11 mouse cellular contexts compared by ENCODE assay signal in the genomic region with DNA sequence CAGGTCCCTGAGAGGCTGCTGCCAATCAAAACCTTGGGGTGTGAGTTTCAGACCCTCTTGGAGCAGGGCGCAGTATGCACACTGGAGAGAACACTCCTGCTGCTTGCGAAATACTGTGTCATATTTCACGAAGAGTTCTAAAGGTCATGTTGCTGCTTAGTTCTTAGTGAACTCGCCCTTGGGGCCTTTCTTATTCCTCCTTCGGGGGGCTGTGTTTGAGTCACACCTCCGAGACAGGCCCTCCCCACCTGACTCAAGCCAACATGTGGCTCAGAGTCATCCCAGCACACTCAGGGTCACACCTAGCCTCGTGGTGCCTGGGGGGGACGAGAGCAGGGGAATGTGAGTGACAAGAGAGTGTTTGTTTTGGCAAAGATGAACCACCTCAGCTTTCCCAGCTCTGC.
DNase-seq lines count a peak whose midpoint lies in the region; ATAC-seq and TF ChIP-seq lines count a peak whose summit lies in the region.
"Had no signal": no experiment of that assay in that cellular context is flagged by ENCODE, and none has a peak within 500 bp of the region (broad histone marks: within the 10 kb centered on the region; RNA-seq: fewer than 3 reads in every experiment).

No protein-coding gene starts in this region.

- no peak for TF ChIP-seq CTCF in kidney, adult 2 months (conservative IDR thresholded peaks at IDR 0.05; ENCODE audit: insufficient read depth, insufficient read length, low read depth, low read length)
- no peak for TF ChIP-seq CTCF in heart, postnatal 0 days (IDR thresholded peaks at IDR 0.05; ENCODE audit: low read depth)

- DNase-seq in kidney, adult 2 months, result peak; percentile 52
- DNase-seq in kidney, postnatal 14 days, result no peak
- DNase-seq in adrenal gland, adult 8-10 months, result peak; percentile 63
- DNase-seq in heart, postnatal 0 days (ENCODE audit: low spot score), result no peak
- peak; percentile 48 to 51 for DNase-seq in lung, postnatal 4 days
- no peak for DNase-seq in testis, postnatal 14 days (ENCODE audit: low spot score)
- DNase-seq in kidney, adult 9 months, result no peak
- DNase-seq: cerebellum, adult 9-10 months; right cerebral cortex, postnatal 25 days had no signal

- peaks cover 12% of the 10 kb centered on the region for H3K4me1 ChIP-seq in kidney, adult 2 months (ENCODE audit: control insufficient read depth, insufficient read depth, low read length)
- H3K4me1 ChIP-seq in heart, postnatal 0 days (ENCODE audit: control insufficient read depth, insufficient read depth), result peaks cover 47% of the 10 kb centered on the region

- H3K9ac ChIP-seq in heart, postnatal 0 days (replicated peaks; ENCODE audit: low read depth, low read length), result no peak overlapping the region
- H3K9ac ChIP-seq: kidney, embryonic 15.5 days had no signal

- no peak overlapping the region for H3K27ac ChIP-seq in kidney, adult 2 months (ENCODE audit: insufficient read depth, low read depth, low read length)
- peak overlapping the region; percentile 36; the same call in 1 of the 2 replicates for H3K27ac ChIP-seq in heart, postnatal 0 days (ENCODE audit: low read depth)
- H3K27ac ChIP-seq: kidney, embryonic 15.5 days had no signal

- no peak for TF ChIP-seq POLR2A in kidney, adult 2 months (IDR thresholded peaks at IDR 0.05; ENCODE audit: low read depth, low read length)

- 36% methylated on average over 8 of the region's 8 CpGs for WGBS in kidney, adult 2 months
- 45% methylated on average over 8 of the region's 8 CpGs for WGBS in heart, postnatal 0 days

- H3K4me3 ChIP-seq in kidney, adult 2 months (ENCODE audit: insufficient read depth, low read depth, low read length), result no peak overlapping the region
- H3K4me3 ChIP-seq in heart, postnatal 0 days (ENCODE audit: low read depth, low read length), result no peak overlapping the region
- H3K4me3 ChIP-seq: kidney, embryonic 15.5 days had no signal

- H3K4me2 ChIP-seq in heart, postnatal 0 days (ENCODE audit: low read depth, low read length), result no peak overlapping the region
- H3K4me2 ChIP-seq: kidney, embryonic 15.5 days had no signal

- no peaks in the 10 kb centered on the region for H3K36me3 ChIP-seq in kidney, adult 2 months (ENCODE audit: control insufficient read depth, insufficient read depth, low read length)
- H3K36me3 ChIP-seq in heart, postnatal 0 days (replicated peaks; ENCODE audit: control insufficient read depth, insufficient read depth, low read length), result no peaks in the 10 kb centered on the region
- H3K36me3 ChIP-seq: G1E; kidney, embryonic 15.5 days had no signal

- no peak for ATAC-seq in heart, postnatal 0 days (ENCODE audit: insufficient read depth, low read depth)

- no peak for TF ChIP-seq EP300 in heart, postnatal 0 days (IDR thresholded peaks at IDR 0.05; ENCODE audit: low read depth)

- H3K9me3 ChIP-seq in heart, postnatal 0 days (replicated peaks; ENCODE audit: control insufficient read depth, low read length), result no peaks in the 10 kb centered on the region
- H3K9me3 ChIP-seq: G1E; kidney, embryonic 15.5 days had no signal

- no peaks in the 10 kb centered on the region for H3K27me3 ChIP-seq in kidney, adult 2 months (replicated peaks; ENCODE audit: control insufficient read depth, insufficient read depth, low read length)
- no peaks in the 10 kb centered on the region for H3K27me3 ChIP-seq in heart, postnatal 0 days (ENCODE audit: control insufficient read depth, insufficient read depth, low read length)
- H3K27me3 ChIP-seq: kidney, embryonic 15.5 days had no signal

Comparison
In these comparisons a context has a peak if more than half of its experiments do, and no peak if none do; other contexts are left out.
1. DNase-seq: peak in kidney, adult 2 months (single experiment), adrenal gland, adult 8-10 months (single experiment) and lung, postnatal 4 days (2 of 2); none in kidney, postnatal 14 days (single experiment), heart, postnatal 0 days (single experiment), testis, postnatal 14 days (single experiment) and kidney, adult 9 months (single experiment).